Mouse (Mus musculus) liver, embryonic 12.5 days (tissue): ENCODE measurements around the gene Elof1. TPM values are rescaled to one million over a fixed set of nuclear protein-coding genes. Genes with fewer than 3 reads are reported as not detected.
"Not testable (repeated sequence)": the region's sequence is repeated elsewhere in the genome, so short reads cannot be mapped to it uniquely, and the experiment has no call there.

Experiments used
- ATAC-seq: fragments of 200-750 bp; cut with Nextera tagmentation; 2 replicates; pipeline ENCODE4 v1.8.0; 2017; ENCODE audit warnings: moderate number of reproducible peaks, mild to moderate bottlenecking, moderate library complexity
- H3K27ac ChIP-seq: fragments of 300-500 bp; sonication (generic); 2 replicates; pipeline ENCODE4 v1.5.1; 2016; ENCODE audit warnings: mild to moderate bottlenecking
- H3K27me3 ChIP-seq: fragments of 300-500 bp; sonication (generic); replicated peaks from 2 replicates; pipeline ENCODE4 v1.6.1; 2016; ENCODE audit warnings: mild to moderate bottlenecking, moderate library complexity
- H3K36me3 ChIP-seq: fragments of 300-500 bp; sonication (generic); 2 replicates; pipeline ENCODE4 v1.6.1; 2016; ENCODE audit warnings: mild to moderate bottlenecking, moderate library complexity
- H3K4me1 ChIP-seq: fragments of 300-500 bp; sonication (generic); 2 replicates; pipeline ENCODE4 v1.6.1; 2016
- H3K4me2 ChIP-seq: fragments of 300-500 bp; sonication (generic); 2 replicates; pipeline ENCODE4 v1.6.1; 2016; ENCODE audit warnings: mild to moderate bottlenecking, moderate library complexity
- H3K4me3 ChIP-seq: fragments of 300-500 bp; sonication (generic); 2 replicates; pipeline ENCODE4 v1.5.1; 2016; ENCODE audit warnings: mild to moderate bottlenecking, moderate library complexity
- H3K9ac ChIP-seq: fragments of 300-500 bp; sonication (generic); 2 replicates; pipeline ENCODE4 v1.6.1; 2016; ENCODE audit warnings: mild to moderate bottlenecking, moderate library complexity
- H3K9me3 ChIP-seq: fragments of 300-500 bp; sonication (generic); replicated peaks from 2 replicates; pipeline ENCODE4 v1.6.1; 2016; ENCODE audit warnings: mild to moderate bottlenecking, moderate library complexity
- WGBS: fragments of 180-500 bp; shearing (Covaris S2); methylation state at CpG from one replicate; pipeline ENCODE4 v1.1.7; 2016; ENCODE audit not compliant: insufficient replicate concordance; 5-methylcytosine and 5-hydroxymethylcytosine counted together
- polyA plus RNA-seq: library from polyadenylated mRNA; unstranded; fragments of >200 nt; fragmentation: Nextera tagmentation; extraction: Ambion mirVana; gene quantifications from 2 replicates; pipeline ENCODE4 v1.2.1, GENCODE M21; 2016

Elof1 gene
- polyA plus RNA-seq, 1 experiment from 2014 or later: 113 TPM

- H3K4me2 ChIP-seq: peak within 1 kb of the TSS; percentile 90
- peak within 1 kb of the TSS; percentile 84 for H3K4me3 ChIP-seq
- peaks cover 25% of the 10 kb centered on the region for H3K4me1 ChIP-seq
- peak within 1 kb of the TSS; percentile 83 for H3K9ac ChIP-seq
- ATAC-seq: peak; percentile 99
- H3K27ac ChIP-seq: peak within 1 kb of the TSS; percentile 75
- H3K27me3 ChIP-seq: no peaks in the 10 kb centered on the region
- under 1% methylated on average over 48 of the region's 48 CpGs for WGBS
- no peaks in the 10 kb centered on the region for H3K9me3 ChIP-seq
- peaks cover 15% of the 10 kb centered on the region for H3K36me3 ChIP-seq
Observed at GRCm38 (mm10) chr9:22085022-22085834, 31.7 kb downstream of the Elof1 start, which contains the start of gene Ecsit. Gene Ecsit (minus strand): TSS chr9:22085438.

DNA sequence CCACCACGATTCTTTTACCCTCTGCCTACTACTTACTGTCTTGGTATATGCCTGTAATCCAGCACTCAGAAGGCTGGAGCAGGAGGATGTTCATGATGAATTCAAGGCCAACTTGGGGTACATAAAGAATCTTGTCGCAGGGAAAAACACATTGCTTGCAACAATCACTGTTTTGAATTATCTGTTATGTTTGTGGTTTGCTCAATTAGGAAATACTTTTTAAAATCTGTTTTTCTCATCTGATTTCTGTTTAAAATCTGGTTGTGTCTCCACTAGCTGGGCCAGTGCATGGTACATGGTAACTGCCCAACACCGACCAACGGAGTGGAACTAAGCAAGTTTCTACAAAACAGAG, 32.3 kb downstream of the Elof1 start:
- H3K36me3 ChIP-seq: peaks cover 21% of the 10 kb centered on the region
- WGBS: 23% methylated on average over 4 of the region's 4 CpGs
- H3K4me2 ChIP-seq: peak overlapping the region; percentile 90
- H3K27me3 ChIP-seq: no peaks in the 10 kb centered on the region
- H3K9ac ChIP-seq: peak overlapping the region; percentile 83
- H3K27ac ChIP-seq: 0 out of 2 replicates have a peak overlapping the region, but pooled peaks have one; percentile 61
- no peaks in the 10 kb centered on the region for H3K9me3 ChIP-seq
- no peak for ATAC-seq
- peak overlapping the region; percentile 84 for H3K4me3 ChIP-seq
- peaks cover 25% of the 10 kb centered on the region for H3K4me1 ChIP-seq

GRCm38 (mm10) chr9:22076223-22076622, 40.7 kb downstream of the Elof1 start:
- 0 out of 2 replicates have a peak, but pooled peaks cover 3% of the 10 kb centered on the region for H3K4me1 ChIP-seq
- H3K27me3 ChIP-seq: no peaks in the 10 kb centered on the region
- peaks cover 71% of the 10 kb centered on the region for H3K36me3 ChIP-seq
- WGBS: 89% methylated on average over 23 of the region's 23 CpGs
- no peak overlapping the region for H3K9ac ChIP-seq
- no peak for ATAC-seq
- H3K27ac ChIP-seq: no peak overlapping the region
- H3K4me3 ChIP-seq: no peak overlapping the region
- H3K9me3 ChIP-seq: no peaks in the 10 kb centered on the region
- no peak overlapping the region for H3K4me2 ChIP-seq

DNA sequence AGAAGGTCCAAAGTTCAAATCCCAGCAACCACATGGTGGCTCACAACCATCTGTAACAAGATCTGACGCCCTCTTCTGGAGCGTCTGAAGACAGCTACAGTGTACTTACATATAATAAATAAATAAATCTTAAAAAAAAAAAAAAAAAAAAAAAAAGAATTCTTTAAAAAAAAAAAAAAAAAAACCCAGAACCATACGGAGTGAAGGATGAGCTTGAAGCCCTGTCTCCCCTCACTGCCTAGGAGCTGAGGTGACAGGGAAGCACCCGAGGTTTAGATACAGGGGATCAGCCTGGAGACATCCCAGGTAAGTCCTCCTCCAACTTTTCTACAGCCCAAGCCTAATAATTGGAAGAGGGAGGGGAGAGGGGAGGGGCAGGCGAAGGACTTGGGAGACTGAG, 41.2 kb downstream of the Elof1 start:
- not testable (repeated sequence) for H3K27me3 ChIP-seq, ATAC-seq, H3K9ac ChIP-seq, H3K4me2 ChIP-seq, H3K27ac ChIP-seq, H3K4me3 ChIP-seq, H3K9me3 ChIP-seq, H3K4me1 ChIP-seq
- 67% methylated on average over 5 of the region's 5 CpGs for WGBS
- H3K36me3 ChIP-seq: peaks cover 71% of the 10 kb centered on the region

- Histone ChIP-seq H3K4me1 (peaks cover 16% of the 10 kb centered on the region), H3K9ac (no peak overlapping the region), H3K4me2 (0 out of 2 replicates have a peak overlapping the region, but pooled peaks have one; percentile 78), H3K36me3 (peaks cover 61% of the 10 kb centered on the region), H3K4me3 (no peak overlapping the region), H3K9me3 (no peaks in the 10 kb centered on the region), H3K27me3 (no peaks in the 10 kb centered on the region), H3K27ac (no peak overlapping the region)
- WGBS: 95% methylated on average over 4 of the region's 4 CpGs
- ATAC-seq: no peak
Observed at GRCm38 (mm10) chr9:22072276-22072675, 44.7 kb downstream of the Elof1 start.

GRCm38 (mm10) chr9:22070791-22071573, 46.0 kb downstream of the Elof1 start, which contains the start of the genes Gm49318 and Zfp653:
Gene Gm49318 (minus strand): TSS chr9:22071259.
Gene Zfp653 (minus strand): TSS chr9:22071376.
- Histone ChIP-seq H3K4me2 (peak within 1 kb of the TSS; percentile 78), H3K9me3 (no peaks in the 10 kb centered on the region), H3K27ac (peak within 1 kb of the TSS; percentile 95), H3K4me3 (peak within 1 kb of the TSS; percentile 90), H3K4me1 (peaks cover 16% of the 10 kb centered on the region), H3K27me3 (no peaks in the 10 kb centered on the region), H3K36me3 (peaks cover 58% of the 10 kb centered on the region), H3K9ac (peak within 1 kb of the TSS; percentile 90)
- ATAC-seq: peak; percentile 95
- under 1% methylated on average over 71 of the region's 87 CpGs for WGBS

DNA sequence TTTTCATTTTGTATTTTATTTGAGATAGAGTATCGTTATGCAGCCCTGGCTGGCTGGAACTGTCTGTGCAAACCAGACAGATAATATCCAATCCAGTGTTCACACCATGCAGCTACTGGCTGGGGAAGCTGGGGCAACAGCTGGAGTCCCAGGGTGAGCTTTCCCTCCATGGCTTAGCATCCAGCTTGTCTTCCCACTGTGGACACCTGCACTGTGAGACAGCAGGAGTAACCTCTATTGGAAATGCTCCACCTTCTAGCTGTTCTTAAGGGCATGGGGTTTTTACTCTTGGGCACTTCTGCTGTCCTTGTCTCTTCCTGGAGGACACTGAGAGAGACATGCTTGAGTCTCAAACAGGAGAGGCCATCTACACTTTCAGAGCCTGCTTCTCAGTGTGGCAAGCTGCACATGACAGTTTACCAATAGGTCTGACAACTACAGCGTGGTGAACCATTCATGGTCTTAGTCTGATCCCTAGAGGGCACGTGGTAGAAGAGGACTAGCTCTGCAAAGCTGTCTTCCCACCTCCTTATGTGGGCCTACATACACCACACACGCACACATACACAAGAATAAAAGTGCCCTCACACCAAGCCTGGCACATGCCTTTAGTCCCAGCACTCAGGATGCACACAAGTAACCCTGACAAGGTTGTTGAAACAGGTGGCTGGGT, 47.0 kb downstream of the Elof1 start:
- Histone ChIP-seq H3K9ac (peak overlapping the region; percentile 90), H3K4me1 (peaks cover 16% of the 10 kb centered on the region), H3K4me3 (peak overlapping the region; percentile 90), H3K36me3 (peaks cover 63% of the 10 kb centered on the region), H3K9me3 (no peaks in the 10 kb centered on the region), H3K27ac (peak overlapping the region; percentile 95), H3K27me3 (no peaks in the 10 kb centered on the region), H3K4me2 (peak overlapping the region; percentile 78)
- no peak for ATAC-seq
- 71% methylated on average over 4 of the region's 4 CpGs for WGBS

DNA sequence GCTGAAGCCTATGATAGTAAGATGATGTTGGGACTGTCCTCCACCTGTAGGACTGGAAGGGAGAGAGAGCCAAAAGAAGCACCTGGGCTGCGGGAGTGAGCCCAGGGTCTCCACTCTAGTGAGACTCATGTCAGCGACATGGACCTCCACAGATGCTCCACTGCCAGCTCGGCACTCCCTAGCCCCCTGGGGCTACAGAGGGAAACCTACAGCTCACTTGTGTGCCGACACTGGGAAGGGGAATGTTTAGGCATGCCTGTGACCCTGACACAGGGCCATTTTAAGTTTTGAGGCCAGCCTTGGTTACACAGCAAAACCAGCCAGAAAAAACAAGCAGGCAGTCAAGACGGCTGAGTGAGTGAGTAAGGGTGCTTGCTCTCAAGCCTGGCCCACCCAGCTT, 49.8 kb downstream of the Elof1 start:
- H3K4me1 ChIP-seq: peaks cover 16% of the 10 kb centered on the region
- H3K9me3 ChIP-seq: no peaks in the 10 kb centered on the region
- H3K4me2 ChIP-seq: no peak overlapping the region
- H3K4me3 ChIP-seq: no peak overlapping the region
- no peaks in the 10 kb centered on the region for H3K27me3 ChIP-seq
- 71% methylated on average over 5 of the region's 5 CpGs for WGBS
- no peak for ATAC-seq
- H3K9ac ChIP-seq: no peak overlapping the region
- H3K27ac ChIP-seq: no peak overlapping the region
- peaks cover 64% of the 10 kb centered on the region for H3K36me3 ChIP-seq

DNA sequence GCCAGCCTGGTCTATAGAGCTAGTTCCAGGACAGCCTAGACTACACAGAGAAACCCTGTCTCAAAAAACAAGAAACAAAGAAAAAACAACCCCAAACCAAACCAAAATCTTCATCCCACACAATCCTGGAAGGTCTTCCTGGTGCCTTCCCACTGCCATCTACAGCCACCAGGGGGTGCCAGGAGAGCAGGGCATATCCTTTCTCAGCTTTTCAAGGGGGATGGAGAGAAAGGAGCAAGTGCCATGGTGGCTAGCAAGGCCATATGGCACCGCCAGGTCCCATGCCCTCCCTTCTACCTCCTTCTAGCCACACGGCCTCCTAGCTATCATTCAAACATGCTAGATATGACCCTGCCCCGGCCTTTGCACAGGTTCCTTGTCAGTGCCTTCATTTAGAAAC, 50.5 kb downstream of the Elof1 start:
- ATAC-seq: no peak
- H3K4me2 ChIP-seq: no peak overlapping the region
- no peak overlapping the region for H3K27ac ChIP-seq
- H3K27me3 ChIP-seq: no peaks in the 10 kb centered on the region
- H3K36me3 ChIP-seq: peaks cover 68% of the 10 kb centered on the region
- H3K9ac ChIP-seq: no peak overlapping the region
- peaks cover 13% of the 10 kb centered on the region for H3K4me1 ChIP-seq
- WGBS: 64% methylated on average over 3 of the region's 3 CpGs
- no peaks in the 10 kb centered on the region for H3K9me3 ChIP-seq
- no peak overlapping the region for H3K4me3 ChIP-seq

DNA sequence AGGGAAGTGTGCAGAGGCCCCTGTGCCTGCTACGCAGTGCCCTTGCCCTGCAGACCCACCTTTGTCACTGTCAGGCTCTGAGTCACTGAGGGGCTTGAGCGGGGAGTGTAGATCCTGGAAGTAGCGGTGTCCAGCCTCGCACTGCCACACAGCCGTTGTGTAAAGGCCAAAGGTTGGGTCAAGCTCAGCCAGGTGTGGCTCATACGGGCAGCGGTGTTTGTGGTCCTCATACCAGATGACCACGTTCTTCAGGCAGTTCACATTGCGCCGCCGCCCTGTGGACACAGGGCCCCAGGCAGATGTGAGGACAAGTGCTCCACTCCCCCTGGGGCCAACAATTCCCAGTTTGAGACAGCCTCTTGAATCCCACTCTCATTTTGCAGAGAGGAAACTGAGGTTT, 51.3 kb downstream of the Elof1 start:
- Histone ChIP-seq H3K36me3 (peaks cover 76% of the 10 kb centered on the region), H3K9ac (no peak overlapping the region), H3K4me1 (peaks cover 13% of the 10 kb centered on the region), H3K4me2 (no peak overlapping the region), H3K27me3 (no peaks in the 10 kb centered on the region), H3K27ac (0 out of 2 replicates have a peak overlapping the region, but pooled peaks have one; percentile 28), H3K4me3 (no peak overlapping the region), H3K9me3 (no peaks in the 10 kb centered on the region)
- ATAC-seq: peak; percentile 6; the same call in 1 of the 2 replicates
- WGBS: 84% methylated on average over 11 of the region's 11 CpGs

DNA sequence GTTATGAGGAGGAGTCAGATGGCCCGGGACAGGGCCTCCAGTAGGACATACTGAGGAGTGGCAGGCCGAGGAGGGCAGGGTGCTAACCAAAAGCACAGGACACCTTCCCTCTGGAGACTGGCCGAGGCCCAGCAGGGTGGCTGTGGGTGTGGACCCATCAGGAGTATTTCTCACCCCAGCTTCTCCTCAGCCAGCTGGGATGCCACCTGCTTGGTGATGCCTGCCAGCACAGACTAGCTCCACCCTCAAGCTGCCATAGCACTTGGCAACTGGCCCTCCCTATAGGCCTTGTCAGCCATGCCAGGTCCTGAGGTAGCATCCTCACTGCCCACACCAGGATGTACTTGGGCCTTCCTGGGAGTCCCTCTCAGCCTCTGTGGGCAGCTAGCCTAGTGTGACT, 52.6 kb downstream of the Elof1 start:
- H3K27me3 ChIP-seq: no peaks in the 10 kb centered on the region
- peaks cover under 1% of the 10 kb centered on the region for H3K4me1 ChIP-seq
- H3K4me3 ChIP-seq: no peak overlapping the region
- WGBS: 72% methylated on average over 3 of the region's 3 CpGs
- H3K4me2 ChIP-seq: no peak overlapping the region
- no peak overlapping the region for H3K27ac ChIP-seq
- H3K9me3 ChIP-seq: no peaks in the 10 kb centered on the region
- H3K36me3 ChIP-seq: peaks cover 82% of the 10 kb centered on the region
- no peak for ATAC-seq
- no peak overlapping the region for H3K9ac ChIP-seq
